Mouse (Mus musculus) erythroblast, embryonic 14.5 days (primary cell): ENCODE measurements around the gene Znhit1. TPM values are rescaled to one million over a fixed set of nuclear protein-coding genes. Genes with fewer than 3 reads are reported as not detected.
A peak's percentile ranks its signal among the peaks of the same experiment; 100 is the strongest.

ENCODE experiments used
- H3K27me3 ChIP-seq: 2 replicates; pipeline ENCODE4 v1.6.1; 2012; ENCODE audit warnings: inconsistent platforms; ENCODE audit not compliant: control insufficient read depth
- H3K36me3 ChIP-seq: 2 replicates; pipeline ENCODE4 v1.6.1; 2012; ENCODE audit warnings: mild to moderate bottlenecking, inconsistent platforms; ENCODE audit not compliant: control insufficient read depth
- H3K4me1 ChIP-seq: 2 replicates; pipeline ENCODE4 v1.6.1; 2012; ENCODE audit warnings: inconsistent platforms; ENCODE audit not compliant: control insufficient read depth
- H3K4me3 ChIP-seq: replicated peaks from 2 replicates; pipeline ENCODE3; 2012; ENCODE audit warnings: moderate library complexity, mild to moderate bottlenecking, inconsistent platforms
- H3K9me3 ChIP-seq: 2 replicates; pipeline ENCODE4 v1.6.1; 2012; ENCODE audit warnings: low read length, inconsistent platforms, mixed read lengths; ENCODE audit not compliant: control insufficient read depth
- GATA1 ChIP-seq: IDR thresholded peaks from 2 replicates; pipeline ENCODE4 v1.6.1; 2012; ENCODE audit warnings: low read length, inconsistent platforms, mixed read lengths
- TAL1 ChIP-seq: IDR thresholded peaks from 3 replicates; pipeline ENCODE4 v1.6.1; 2012; ENCODE audit warnings: low read length, inconsistent platforms, mixed read lengths
- polyA plus RNA-seq: library from polyadenylated mRNA; stranded (reverse); fragments of >175 nt; gene quantifications from 2 replicates; pipeline ENCODE4 v1.2.3, GENCODE M21; 2012

Gene Znhit1
- polyA plus RNA-seq, 1 experiment = 55.9 TPM

- TF ChIP-seq TAL1 (no peak), GATA1 (no peak)
- Histone ChIP-seq H3K36me3 (peaks cover 19% of the 10 kb centered on the region), H3K27me3 (peaks cover 2% of the 10 kb centered on the region; the same call in 1 of the 2 replicates), H3K9me3 (no peaks in the 10 kb centered on the region), H3K4me3 (no peak overlapping the region), H3K4me1 (no peaks in the 10 kb centered on the region)
These were observed 10.1 kb downstream of the Znhit1 start for GRCm38 (mm10) chr5:136977769-136978168.

GRCm38 (mm10) chr5:136973670-136974069, 14.2 kb downstream of the Znhit1 start:
- Histone ChIP-seq H3K36me3 (peaks cover 8% of the 10 kb centered on the region), H3K4me3 (no peak overlapping the region), H3K27me3 (peaks cover 2% of the 10 kb centered on the region; the same call in 1 of the 2 replicates), H3K4me1 (peaks cover 6% of the 10 kb centered on the region), H3K9me3 (no peaks in the 10 kb centered on the region)
- TF ChIP-seq GATA1 (no peak), TAL1 (no peak)

- Histone ChIP-seq H3K9me3 (no peaks in the 10 kb centered on the region), H3K4me1 (peaks cover 33% of the 10 kb centered on the region), H3K36me3 (peaks cover 38% of the 10 kb centered on the region), H3K27me3 (peaks cover 2% of the 10 kb centered on the region; the same call in 1 of the 2 replicates), H3K4me3 (no peak overlapping the region)
- no peak for TF ChIP-seq GATA1
- no peak for TF ChIP-seq TAL1
These were observed 17.1 kb downstream of the Znhit1 start for GRCm38 (mm10) chr5:136970703-136971102.

GRCm38 (mm10) chr5:136967592-136967991, 20.2 kb downstream of the Znhit1 start:
- H3K4me3 ChIP-seq = no peak overlapping the region
- no peak for TF ChIP-seq TAL1
- no peak for TF ChIP-seq GATA1

GRCm38 (mm10) chr5:136966861-136967455, 20.9 kb downstream of the Znhit1 start:
- H3K4me1 ChIP-seq = peaks cover 66% of the 10 kb centered on the region
- H3K9me3 ChIP-seq = peaks cover 7% of the 10 kb centered on the region; the same call in 1 of the 2 replicates
- H3K27me3 ChIP-seq = no peaks in the 10 kb centered on the region
- no peak overlapping the region for H3K4me3 ChIP-seq
- H3K36me3 ChIP-seq = peaks cover 67% of the 10 kb centered on the region
- TF ChIP-seq TAL1 = no peak
- no peak for TF ChIP-seq GATA1

More at GRCm38 (mm10) chr5:136967592-136967991, 20.2 kb downstream of the Znhit1 start:
- H3K36me3 ChIP-seq = peaks cover 67% of the 10 kb centered on the region
- H3K9me3 ChIP-seq = peaks cover 7% of the 10 kb centered on the region; the same call in 1 of the 2 replicates
- H3K4me1 ChIP-seq = peaks cover 64% of the 10 kb centered on the region
- no peaks in the 10 kb centered on the region for H3K27me3 ChIP-seq

GRCm38 (mm10) chr5:136966331-136966730, 21.5 kb downstream of the Znhit1 start, which contains the start of gene Cldn15:
Cldn15 (plus strand) TSS chr5:136966616.
- Histone ChIP-seq H3K27me3 (no peaks in the 10 kb centered on the region), H3K4me1 (peaks cover 73% of the 10 kb centered on the region), H3K4me3 (peak within 1 kb of the TSS; percentile 48), H3K9me3 (peaks cover 7% of the 10 kb centered on the region; the same call in 1 of the 2 replicates), H3K36me3 (peaks cover 67% of the 10 kb centered on the region)
- TF ChIP-seq GATA1 (no peak), TAL1 (no peak)

- Histone ChIP-seq H3K27me3 (no peaks in the 10 kb centered on the region), H3K4me3 (peak overlapping the region; percentile 48), H3K9me3 (peaks cover 7% of the 10 kb centered on the region; the same call in 1 of the 2 replicates), H3K4me1 (peaks cover 78% of the 10 kb centered on the region), H3K36me3 (peaks cover 70% of the 10 kb centered on the region)
- TF ChIP-seq GATA1 (no peak), TAL1 (no peak)
These were observed 22.1 kb downstream of the Znhit1 start for GRCm38 (mm10) chr5:136965686-136966085.

GRCm38 (mm10) chr5:136965210-136965609, 22.6 kb downstream of the Znhit1 start:
- H3K36me3 ChIP-seq = peaks cover 72% of the 10 kb centered on the region
- peak overlapping the region; percentile 48 for H3K4me3 ChIP-seq
- no peaks in the 10 kb centered on the region for H3K27me3 ChIP-seq
- H3K4me1 ChIP-seq = peaks cover 76% of the 10 kb centered on the region
- TF ChIP-seq GATA1 (peak; percentile 92), TAL1 (peak; percentile 81)
- H3K9me3 ChIP-seq = peaks cover 7% of the 10 kb centered on the region; the same call in 1 of the 2 replicates

GRCm38 (mm10) chr5:136962966-136963540, 24.8 kb downstream of the Znhit1 start:
- TF ChIP-seq GATA1 (no peak), TAL1 (no peak)
- Histone ChIP-seq H3K27me3 (no peaks in the 10 kb centered on the region), H3K9me3 (peaks cover 7% of the 10 kb centered on the region; the same call in 1 of the 2 replicates), H3K4me1 (peaks cover 77% of the 10 kb centered on the region), H3K4me3 (peak overlapping the region; percentile 66), H3K36me3 (peaks cover 62% of the 10 kb centered on the region)
